Mouse (Mus musculus) bone marrow, adult 2 months (tissue): ENCODE measurements at regions not wholly inside any gene's neighbourhood (a gene's known extent, or its start where the extent isn't known, plus 50 kb on each side); places are given as distances from the start of the nearest gene placed in this dataset.
A peak's percentile ranks its signal among the peaks of the same experiment; 100 is the strongest.

ENCODE experiments used
- H3K27ac ChIP-seq: fragments of 200-500 bp; 2 replicates; pipeline ENCODE4 v1.5.1; 2012; ENCODE audit warnings: low read depth, mild to moderate bottlenecking, control low read depth, inconsistent platforms, low read length; ENCODE audit not compliant: control insufficient read depth, poor library complexity, insufficient read depth
- H3K4me1 ChIP-seq: fragments of 200-500 bp; 2 replicates; pipeline ENCODE4 v1.6.1; 2011; ENCODE audit warnings: low read length; ENCODE audit not compliant: control insufficient read depth, insufficient read depth
- H3K4me3 ChIP-seq: fragments of 200-500 bp; replicated peaks from 2 replicates; pipeline ENCODE3; 2011; ENCODE audit warnings: mild to moderate bottlenecking, low read depth, low read length, control low read depth; ENCODE audit not compliant: control insufficient read depth
- CTCF ChIP-seq: fragments of 200-500 bp; IDR thresholded peaks from 2 replicates; pipeline ENCODE4 v1.5.1; 2011; ENCODE audit warnings: low read length, control low read depth; ENCODE audit not compliant: control insufficient read depth, insufficient read depth
- POLR2A ChIP-seq: fragments of 200-500 bp; IDR thresholded peaks from 2 replicates; pipeline ENCODE4 v1.6.1; 2011; ENCODE audit warnings: low read depth, mild to moderate bottlenecking, control low read depth, low read length, borderline replicate concordance; ENCODE audit not compliant: control insufficient read depth
- WGBS: fragments of 180-500 bp; shearing (Covaris S2); methylation state at CpG from one replicate; pipeline ENCODE4 v1.1.7; 2018; 5-methylcytosine and 5-hydroxymethylcytosine counted together

DNA sequence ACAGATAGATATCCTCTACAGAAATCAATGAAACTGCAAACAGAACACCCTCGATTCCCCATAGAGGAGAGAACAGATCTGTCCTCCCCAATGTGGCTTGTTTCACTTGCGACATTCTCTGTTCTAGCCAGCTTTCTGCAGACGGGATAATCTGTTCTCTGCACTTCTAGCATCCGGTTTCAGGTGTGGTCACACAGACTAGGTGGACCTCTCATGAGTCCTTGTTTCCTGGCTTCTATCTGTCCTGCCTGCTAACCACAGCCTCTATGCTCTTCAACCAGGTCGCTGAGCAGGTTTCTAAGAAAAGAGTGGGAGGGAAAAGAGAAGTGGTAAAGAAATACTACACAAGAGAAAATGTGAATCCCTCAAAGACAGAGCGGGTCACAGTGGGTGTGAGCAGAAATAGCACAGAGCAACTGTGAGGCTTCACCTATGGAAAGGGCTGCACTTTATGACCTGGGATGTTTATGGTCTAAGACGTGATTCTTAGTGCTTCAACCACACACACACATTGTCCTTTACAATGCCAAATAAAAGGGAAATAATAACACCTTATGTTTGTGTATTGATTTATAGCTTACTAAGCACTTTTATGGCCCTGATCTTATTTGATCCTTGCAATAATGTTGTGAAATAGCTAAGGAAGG, 164.1 kb upstream of the Rpl34 start:
- no peak overlapping the region for H3K27ac ChIP-seq
- H3K4me3 ChIP-seq, result no peak overlapping the region
- WGBS, result 50% methylated on average over 7 of the region's 7 CpGs
- H3K4me1 ChIP-seq, result no peaks in the 10 kb centered on the region
- TF ChIP-seq POLR2A (no peak), CTCF (no peak)

DNA sequence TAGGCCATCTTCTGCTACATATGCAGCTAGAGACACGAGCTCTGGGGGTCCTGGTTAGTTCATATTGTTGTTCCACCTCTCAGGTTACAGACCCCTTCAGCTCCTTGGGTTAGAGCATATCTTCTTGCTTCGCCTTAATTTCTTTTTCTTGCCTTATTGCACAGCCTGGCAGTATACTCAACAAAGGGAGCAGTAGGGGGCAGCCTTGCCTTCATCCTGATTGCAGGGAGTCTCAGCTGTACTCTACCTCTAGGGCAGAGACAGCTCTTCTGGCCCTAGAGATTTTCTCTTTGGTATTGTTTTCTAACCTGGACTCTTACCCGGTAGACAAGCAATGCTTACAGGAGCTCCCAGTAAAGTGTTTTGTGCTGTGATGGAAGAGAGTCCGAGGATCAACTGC, 161.1 kb upstream of the Rpl34 start:
- Histone ChIP-seq H3K27ac (no peak overlapping the region), H3K4me3 (no peak overlapping the region), H3K4me1 (no peaks in the 10 kb centered on the region)
- 75% methylated on average over 4 of the region's 4 CpGs for WGBS
- 0 out of 2 replicates have a peak, but pooled peaks have one; percentile 10 for TF ChIP-seq CTCF
- TF ChIP-seq POLR2A, result no peak

- H3K27ac ChIP-seq, result no peak overlapping the region
- no peaks in the 10 kb centered on the region for H3K4me1 ChIP-seq
- TF ChIP-seq CTCF (no peak), POLR2A (no peak)
- WGBS, result 71% methylated on average over 1 of the region's 1 CpGs
- no peak overlapping the region for H3K4me3 ChIP-seq
These were observed 158.4 kb upstream of the Rpl34 start for GRCm38 (mm10) chr3:130888587-130888986.

DNA sequence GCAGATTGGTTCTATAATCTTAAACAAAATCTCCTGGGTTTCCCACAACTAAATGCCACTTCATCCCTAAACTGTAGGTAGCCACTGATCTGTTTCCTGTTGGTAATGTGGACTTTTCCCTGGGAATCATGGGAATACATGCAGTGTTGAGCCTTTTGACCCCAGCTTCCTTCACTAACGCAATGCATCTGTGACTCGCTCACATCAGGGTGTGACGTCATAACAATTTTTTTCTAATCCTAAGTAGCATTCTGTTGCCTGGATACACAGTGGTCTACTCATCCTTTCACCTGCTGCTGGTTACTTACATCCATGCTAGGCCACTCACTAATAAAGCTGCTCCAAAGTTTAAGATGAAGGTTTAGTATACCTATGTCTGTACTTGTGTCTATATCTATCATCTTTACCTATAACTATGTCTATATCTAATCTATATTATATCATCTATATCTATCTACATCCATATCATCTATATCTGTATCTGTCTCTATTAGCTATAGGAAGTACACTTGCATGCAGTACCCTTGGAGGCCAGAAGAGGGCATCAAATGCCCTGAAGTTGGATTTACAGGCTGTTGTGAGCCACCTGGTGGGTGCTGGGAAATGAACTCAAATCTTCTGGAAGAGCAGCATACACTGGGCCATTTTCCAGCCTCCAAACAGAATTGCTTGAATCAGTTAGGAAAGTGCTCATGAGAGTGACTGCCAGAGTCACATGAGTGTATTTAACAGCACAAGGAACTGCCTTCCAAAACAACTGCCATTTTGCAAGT, 157.5 kb upstream of the Rpl34 start:
- 74% methylated on average over 3 of the region's 3 CpGs for WGBS
- H3K27ac ChIP-seq, result no peak overlapping the region
- H3K4me3 ChIP-seq, result no peak overlapping the region
- no peaks in the 10 kb centered on the region for H3K4me1 ChIP-seq
- peak; percentile 39; the same call in 1 of the 2 replicates for TF ChIP-seq CTCF
- TF ChIP-seq POLR2A, result no peak

- WGBS, result 68% methylated on average over 6 of the region's 6 CpGs
- TF ChIP-seq POLR2A (no peak), CTCF (no peak)
- H3K27ac ChIP-seq, result no peak overlapping the region
- no peak overlapping the region for H3K4me3 ChIP-seq
- H3K4me1 ChIP-seq, result no peaks in the 10 kb centered on the region
These were observed 155.8 kb upstream of the Rpl34 start for GRCm38 (mm10) chr3:130885974-130886373.

DNA sequence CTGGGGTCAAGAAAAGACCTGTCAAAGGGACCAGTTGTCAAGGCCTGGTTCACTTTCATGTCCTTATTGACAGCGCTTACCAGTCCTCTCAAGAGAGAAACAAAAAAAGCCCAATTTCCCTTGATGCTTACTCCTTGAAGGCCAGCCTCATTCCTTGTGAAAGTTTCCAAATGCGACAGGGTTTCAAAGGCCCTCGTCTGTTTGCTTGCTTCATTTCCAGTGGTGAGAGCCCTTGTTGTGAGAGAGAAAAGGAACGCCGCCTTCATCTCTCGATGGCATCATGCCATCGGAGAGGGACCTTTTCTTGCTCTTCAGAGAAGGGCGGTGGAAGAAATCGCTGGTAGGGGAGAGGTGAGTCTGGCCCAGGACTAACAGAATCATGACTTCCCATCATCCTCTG, 154.2 kb upstream of the Rpl34 start:
- 83% methylated on average over 9 of the region's 9 CpGs for WGBS
- no peak overlapping the region for H3K4me3 ChIP-seq
- no peak overlapping the region for H3K27ac ChIP-seq
- no peaks in the 10 kb centered on the region for H3K4me1 ChIP-seq
- TF ChIP-seq POLR2A (no peak), CTCF (no peak)

DNA sequence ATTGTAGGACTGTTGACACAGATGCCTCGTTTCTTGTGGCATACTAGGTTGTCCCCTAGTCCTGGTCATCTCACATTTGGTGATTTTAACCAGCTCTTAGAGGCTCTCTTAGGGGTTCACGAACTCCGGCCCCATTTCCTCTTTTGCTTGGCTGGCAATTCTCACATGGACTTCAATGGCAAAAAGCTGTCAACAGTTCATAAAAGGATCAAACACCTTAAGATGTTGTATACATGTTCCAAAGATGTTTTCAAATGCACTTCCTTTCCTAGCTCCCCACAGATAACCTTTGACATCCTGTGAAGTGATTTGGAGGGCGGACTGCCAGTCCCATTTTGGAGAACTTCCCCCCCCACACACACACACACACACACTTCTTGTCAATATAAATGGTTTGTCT, 153.7 kb upstream of the Rpl34 start:
- Histone ChIP-seq H3K4me3 (no peak overlapping the region), H3K4me1 (no peaks in the 10 kb centered on the region), H3K27ac (no peak overlapping the region)
- 46% methylated on average over 4 of the region's 4 CpGs for WGBS
- no peak for TF ChIP-seq CTCF
- no peak for TF ChIP-seq POLR2A

DNA sequence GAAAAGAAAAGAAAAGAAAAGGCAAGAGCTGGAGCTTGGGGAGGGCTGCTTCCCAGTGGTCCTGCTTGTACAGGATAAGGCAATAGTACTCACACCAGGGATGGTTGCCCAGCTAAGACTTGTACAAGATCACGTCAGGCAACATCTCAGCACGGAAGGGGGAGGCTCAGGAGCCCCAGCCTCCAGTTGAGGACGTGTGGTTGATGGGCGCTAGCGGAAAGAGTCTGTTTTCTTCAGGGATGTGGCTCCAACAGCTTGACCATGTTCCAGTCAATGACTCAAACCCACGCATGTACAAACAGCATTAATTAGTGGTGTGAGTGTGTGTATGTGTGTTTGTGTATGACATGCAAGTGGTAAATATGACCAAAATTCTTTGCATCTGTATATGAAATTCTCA, 153.1 kb upstream of the Rpl34 start:
- TF ChIP-seq POLR2A (no peak), CTCF (no peak)
- no peak overlapping the region for H3K4me3 ChIP-seq
- no peak overlapping the region for H3K27ac ChIP-seq
- H3K4me1 ChIP-seq, result no peaks in the 10 kb centered on the region
- 81% methylated on average over 6 of the region's 6 CpGs for WGBS
